Mouse (Mus musculus): ENCODE measurements at regions not wholly inside any gene's neighbourhood (a gene's known extent, or its start where the extent isn't known, plus 50 kb on each side); places are given as distances from the start of the nearest gene placed in this dataset.
A peak's percentile ranks its signal among the peaks of the same experiment; 100 is the strongest.

DNA sequence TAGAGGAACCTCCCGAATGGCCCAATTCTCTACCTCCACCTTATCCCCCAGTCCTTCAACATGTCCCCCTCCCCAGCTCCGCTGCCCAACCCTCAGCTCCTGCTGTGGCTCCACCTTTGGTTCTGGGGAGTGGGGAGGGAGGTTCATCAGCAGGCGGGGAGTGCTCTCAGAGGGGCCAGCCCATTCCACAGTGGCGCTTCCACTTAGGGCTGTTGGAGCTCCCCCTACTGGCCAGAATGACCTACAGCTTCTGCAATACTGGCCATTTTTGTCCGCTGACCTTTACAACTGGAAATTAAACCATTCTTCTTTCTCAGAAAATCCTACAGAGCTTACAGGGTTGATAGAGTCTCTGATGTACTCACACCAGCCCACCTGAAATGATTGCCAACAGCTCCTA lies 508.0 kb upstream of the Klhl4 start:
- DNase-seq (ENCODE audit: low read depth, low spot score), result no peak

DNA sequence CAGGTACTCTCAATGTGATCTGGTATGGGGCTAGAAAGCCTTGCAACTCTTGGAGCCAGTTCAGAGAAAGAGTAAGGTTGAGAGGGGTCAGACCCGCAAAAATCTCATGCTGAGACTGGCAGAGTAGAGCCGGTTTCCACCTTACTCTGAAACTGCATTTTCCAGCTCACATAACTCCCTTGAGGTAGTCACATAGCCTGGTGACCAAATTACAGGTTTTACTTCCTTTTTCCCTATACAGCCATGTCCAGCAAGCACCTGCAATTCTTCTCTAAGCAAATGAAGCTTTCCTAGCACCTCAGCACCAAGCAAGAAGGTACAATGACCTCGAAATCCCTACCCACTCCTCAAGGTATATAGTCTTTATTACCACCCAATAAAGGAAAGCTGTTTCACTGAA lies 481.0 kb upstream of the Klhl4 start:
- DNase-seq (ENCODE audit: low read depth, low spot score), result peak; percentile 59

DNA sequence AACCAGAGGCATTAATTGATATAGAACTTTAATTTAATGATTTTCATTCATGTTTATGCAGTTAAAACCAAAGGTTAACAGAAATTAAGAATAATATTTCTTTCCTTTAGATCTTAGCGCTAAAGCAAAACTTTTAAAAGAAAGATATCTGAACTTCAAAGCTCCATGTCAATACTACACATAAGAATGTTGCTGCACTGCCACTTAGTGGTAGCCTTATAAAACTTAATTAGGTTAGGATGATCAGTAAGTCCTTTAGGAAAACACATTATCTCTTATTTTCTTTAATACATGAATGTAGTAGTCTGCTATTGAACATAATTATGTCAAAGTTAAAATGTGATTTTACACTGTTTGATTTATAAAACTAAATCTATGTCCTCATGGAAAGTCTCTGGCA lies 432.9 kb upstream of the Klhl4 start:
- peak; percentile 23 for DNase-seq (ENCODE audit: low read depth, low spot score)
